Mouse (Mus musculus): Measurements from ENCODE around the gene Diras2. TPM values are rescaled to one million over a fixed set of nuclear protein-coding genes. Genes with fewer than 3 reads are reported as not detected.

Gene Diras2
- polyA plus RNA-seq, 1 experiment = 2.0 TPM

- H3K27ac ChIP-seq (ENCODE audit: insufficient read depth, low read length) = no peak overlapping the region
- no peak overlapping the region for H3K4me3 ChIP-seq (ENCODE audit: extremely low read depth, insufficient read depth, insufficient read length)
- H3K4me1 ChIP-seq (ENCODE audit: control insufficient read depth, insufficient read depth, insufficient read length) = peaks cover 9% of the 10 kb centered on the region; the same call in 1 of the 2 replicates
- no peaks in the 10 kb centered on the region for H3K27me3 ChIP-seq (ENCODE audit: control insufficient read depth, insufficient read depth, low read length)
- WGBS = 52% methylated on average over 9 of the region's 9 CpGs
- no peaks in the 10 kb centered on the region for H3K36me3 ChIP-seq (ENCODE audit: control insufficient read depth, insufficient read depth, low read length)
- TF ChIP-seq POLR2A (IDR thresholded peaks at IDR 0.05; ENCODE audit: low read depth, low read length) (no peak), CTCF (IDR thresholded peaks at IDR 0.05; ENCODE audit: extremely low read depth, insufficient read depth, insufficient read length, insufficient replicate concordance) (no peak)
- no peak for DNase-seq (ENCODE audit: low read depth in 1 of 2, low spot score in 2 of 2)
Observed at GRCm38 (mm10) chr13:52552822-52553477, 21.9 kb upstream of the Diras2 start.

- TF ChIP-seq POLR2A (IDR thresholded peaks at IDR 0.05; ENCODE audit: low read depth, low read length) (no peak), CTCF (IDR thresholded peaks at IDR 0.05; ENCODE audit: extremely low read depth, insufficient read depth, insufficient read length, insufficient replicate concordance) (no peak)
- no peaks in the 10 kb centered on the region for H3K27me3 ChIP-seq (ENCODE audit: control insufficient read depth, insufficient read depth, low read length)
- peaks cover 9% of the 10 kb centered on the region; the same call in 1 of the 2 replicates for H3K4me1 ChIP-seq (ENCODE audit: control insufficient read depth, insufficient read depth, insufficient read length)
- peak overlapping the region; percentile 71 for H3K27ac ChIP-seq (ENCODE audit: insufficient read depth, low read length)
- 10% methylated on average over 9 of the region's 9 CpGs for WGBS
- H3K4me3 ChIP-seq (ENCODE audit: extremely low read depth, insufficient read depth, insufficient read length) = peak overlapping the region; percentile 19; the same call in 1 of the 2 replicates
- no peaks in the 10 kb centered on the region for H3K36me3 ChIP-seq (ENCODE audit: control insufficient read depth, insufficient read depth, low read length)
- DNase-seq (ENCODE audit: low read depth in 1 of 2, low spot score in 2 of 2) = peak in 1 of 2 experiments; percentile 44
Observed at GRCm38 (mm10) chr13:52551275-52551674, 20.2 kb upstream of the Diras2 start.

GRCm38 (mm10) chr13:52550690-52551193 lies 19.7 kb upstream of the Diras2 start:
- TF ChIP-seq POLR2A (IDR thresholded peaks at IDR 0.05; ENCODE audit: low read depth, low read length) = no peak
- no peak for TF ChIP-seq CTCF (IDR thresholded peaks at IDR 0.05; ENCODE audit: extremely low read depth, insufficient read depth, insufficient read length, insufficient replicate concordance)
- Histone ChIP-seq H3K4me1 (ENCODE audit: control insufficient read depth, insufficient read depth, insufficient read length) (peaks cover 9% of the 10 kb centered on the region; the same call in 1 of the 2 replicates), H3K27ac (ENCODE audit: insufficient read depth, low read length) (peak overlapping the region; percentile 71), H3K27me3 (ENCODE audit: control insufficient read depth, insufficient read depth, low read length) (no peaks in the 10 kb centered on the region), H3K4me3 (ENCODE audit: extremely low read depth, insufficient read depth, insufficient read length) (no peak overlapping the region), H3K36me3 (ENCODE audit: control insufficient read depth, insufficient read depth, low read length) (no peaks in the 10 kb centered on the region)
- WGBS = 50% methylated on average over 5 of the region's 5 CpGs
- no peak for DNase-seq (ENCODE audit: low read depth in 1 of 2, low spot score in 2 of 2)

- DNase-seq (ENCODE audit: low read depth in 1 of 2, low spot score in 2 of 2) = no peak
- Histone ChIP-seq H3K4me1 (ENCODE audit: control insufficient read depth, insufficient read depth, insufficient read length) (peaks cover 13% of the 10 kb centered on the region), H3K27ac (ENCODE audit: insufficient read depth, low read length) (no peak overlapping the region), H3K36me3 (ENCODE audit: control insufficient read depth, insufficient read depth, low read length) (no peaks in the 10 kb centered on the region), H3K4me3 (ENCODE audit: extremely low read depth, insufficient read depth, insufficient read length) (no peak overlapping the region), H3K27me3 (ENCODE audit: control insufficient read depth, insufficient read depth, low read length) (no peaks in the 10 kb centered on the region)
- TF ChIP-seq POLR2A (IDR thresholded peaks at IDR 0.05; ENCODE audit: low read depth, low read length) = no peak
- no peak for TF ChIP-seq CTCF (IDR thresholded peaks at IDR 0.05; ENCODE audit: extremely low read depth, insufficient read depth, insufficient read length, insufficient replicate concordance)
- 77% methylated on average over 6 of the region's 6 CpGs for WGBS
Observed at GRCm38 (mm10) chr13:52546288-52546687, 15.2 kb upstream of the Diras2 start.

GRCm38 (mm10) chr13:52542636-52543035 lies 11.6 kb upstream of the Diras2 start:
- H3K27me3 ChIP-seq (ENCODE audit: control insufficient read depth, insufficient read depth, low read length) = no peaks in the 10 kb centered on the region
- no peak for TF ChIP-seq POLR2A (IDR thresholded peaks at IDR 0.05; ENCODE audit: low read depth, low read length)
- no peak for TF ChIP-seq CTCF (IDR thresholded peaks at IDR 0.05; ENCODE audit: extremely low read depth, insufficient read depth, insufficient read length, insufficient replicate concordance)
- WGBS = 25% methylated on average over 4 of the region's 4 CpGs
- H3K4me1 ChIP-seq (ENCODE audit: control insufficient read depth, insufficient read depth, insufficient read length) = peaks cover 19% of the 10 kb centered on the region
- no peak for DNase-seq (ENCODE audit: low read depth in 1 of 2, low spot score in 2 of 2)
- no peak overlapping the region for H3K4me3 ChIP-seq (ENCODE audit: extremely low read depth, insufficient read depth, insufficient read length)
- no peaks in the 10 kb centered on the region for H3K36me3 ChIP-seq (ENCODE audit: control insufficient read depth, insufficient read depth, low read length)
- H3K27ac ChIP-seq (ENCODE audit: insufficient read depth, low read length) = peak overlapping the region; percentile 23; the same call in 1 of the 2 replicates

- H3K27ac ChIP-seq (ENCODE audit: insufficient read depth, low read length) = 0 out of 2 replicates have a peak overlapping the region, but pooled peaks have one; percentile 5
- no peaks in the 10 kb centered on the region for H3K27me3 ChIP-seq (ENCODE audit: control insufficient read depth, insufficient read depth, low read length)
- WGBS = 48% methylated on average over 8 of the region's 8 CpGs
- DNase-seq (ENCODE audit: low read depth in 1 of 2, low spot score in 2 of 2) = no peak
- TF ChIP-seq CTCF (IDR thresholded peaks at IDR 0.05; ENCODE audit: extremely low read depth, insufficient read depth, insufficient read length, insufficient replicate concordance) (no peak), POLR2A (IDR thresholded peaks at IDR 0.05; ENCODE audit: low read depth, low read length) (no peak)
- H3K36me3 ChIP-seq (ENCODE audit: control insufficient read depth, insufficient read depth, low read length) = no peaks in the 10 kb centered on the region
- no peak overlapping the region for H3K4me3 ChIP-seq (ENCODE audit: extremely low read depth, insufficient read depth, insufficient read length)
- peaks cover 20% of the 10 kb centered on the region for H3K4me1 ChIP-seq (ENCODE audit: control insufficient read depth, insufficient read depth, insufficient read length)
Observed at GRCm38 (mm10) chr13:52542036-52542526, 11.0 kb upstream of the Diras2 start.
